Mouse (Mus musculus): ENCODE measurements at regions not wholly inside any gene's neighbourhood (a gene's known extent, or its start where the extent isn't known, plus 50 kb on each side); places are given as distances from the start of the nearest gene placed in this dataset.

- 59% methylated on average over 6 of the region's 6 CpGs for WGBS
- no peaks in the 10 kb centered on the region for H3K27me3 ChIP-seq (replicated peaks)
- H3K4me3 ChIP-seq (replicated peaks): no peak overlapping the region
- H3K9ac ChIP-seq: no peak overlapping the region
- H3K36me3 ChIP-seq: no peaks in the 10 kb centered on the region
- no peak for ATAC-seq (ENCODE audit: insufficient read depth, low FRiP score, low read depth)
- H3K4me2 ChIP-seq: no peak overlapping the region
- no peaks in the 10 kb centered on the region for H3K4me1 ChIP-seq
- no peak overlapping the region for H3K27ac ChIP-seq
- no peaks in the 10 kb centered on the region for H3K9me3 ChIP-seq
Measured at GRCm38 (mm10) chr10:20891426-20891825, 60.9 kb upstream of the Ahi1 start.

- ATAC-seq (ENCODE audit: insufficient read depth, low FRiP score, low read depth): no peak
- WGBS: 84% methylated on average over 5 of the region's 5 CpGs
- no peak overlapping the region for H3K4me3 ChIP-seq (replicated peaks)
- H3K9me3 ChIP-seq: no peaks in the 10 kb centered on the region
- no peaks in the 10 kb centered on the region for H3K4me1 ChIP-seq
- no peaks in the 10 kb centered on the region for H3K27me3 ChIP-seq (replicated peaks)
- no peak overlapping the region for H3K27ac ChIP-seq
- no peak overlapping the region for H3K9ac ChIP-seq
- no peak overlapping the region for H3K4me2 ChIP-seq
- no peaks in the 10 kb centered on the region for H3K36me3 ChIP-seq
Measured at GRCm38 (mm10) chr10:20883618-20884017, 68.7 kb upstream of the Ahi1 start.

DNA sequence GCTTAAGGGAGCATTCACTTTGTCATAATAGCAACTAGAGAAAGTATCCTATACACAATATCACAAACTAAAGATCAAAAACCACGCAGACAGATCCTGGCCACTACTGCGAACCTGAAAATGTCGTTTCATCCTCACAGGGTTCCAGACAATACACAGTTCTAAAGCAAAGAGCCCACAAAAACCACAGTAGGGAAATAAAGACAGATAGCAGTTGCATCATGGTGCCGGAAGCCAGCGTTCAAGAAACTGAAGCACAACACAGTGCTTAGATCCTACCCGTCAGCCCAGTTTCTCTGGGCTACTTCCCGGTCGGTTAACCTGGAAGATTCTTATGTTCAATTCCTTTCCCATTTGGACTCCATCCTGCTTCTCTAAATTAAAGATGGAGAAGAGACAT lies 69.7 kb upstream of the Ahi1 start:
- H3K27ac ChIP-seq: no peak overlapping the region
- H3K9me3 ChIP-seq: no peaks in the 10 kb centered on the region
- WGBS: 88% methylated on average over 8 of the region's 8 CpGs
- no peaks in the 10 kb centered on the region for H3K4me1 ChIP-seq
- H3K4me2 ChIP-seq: no peak overlapping the region
- H3K27me3 ChIP-seq (replicated peaks): no peaks in the 10 kb centered on the region
- no peak for ATAC-seq (ENCODE audit: insufficient read depth, low FRiP score, low read depth)
- H3K4me3 ChIP-seq (replicated peaks): no peak overlapping the region
- no peaks in the 10 kb centered on the region for H3K36me3 ChIP-seq
- H3K9ac ChIP-seq: no peak overlapping the region

- no peaks in the 10 kb centered on the region for H3K9me3 ChIP-seq
- no peak overlapping the region for H3K4me2 ChIP-seq
- H3K27ac ChIP-seq: no peak overlapping the region
- no peaks in the 10 kb centered on the region for H3K4me1 ChIP-seq
- no peak for ATAC-seq (ENCODE audit: insufficient read depth, low FRiP score, low read depth)
- 90% methylated on average over 4 of the region's 4 CpGs for WGBS
- H3K4me3 ChIP-seq (replicated peaks): no peak overlapping the region
- no peak overlapping the region for H3K9ac ChIP-seq
- H3K27me3 ChIP-seq (replicated peaks): no peaks in the 10 kb centered on the region
- H3K36me3 ChIP-seq: no peaks in the 10 kb centered on the region
Measured at GRCm38 (mm10) chr10:20880251-20880650, 72.1 kb upstream of the Ahi1 start.

- WGBS: 66% methylated on average over 8 of the region's 8 CpGs
- Histone ChIP-seq H3K4me3 (replicated peaks) (no peak overlapping the region), H3K4me2 (no peak overlapping the region), H3K27ac (no peak overlapping the region), H3K9ac (no peak overlapping the region), H3K27me3 (replicated peaks) (no peaks in the 10 kb centered on the region), H3K9me3 (no peaks in the 10 kb centered on the region), H3K36me3 (no peaks in the 10 kb centered on the region), H3K4me1 (no peaks in the 10 kb centered on the region)
- no peak for ATAC-seq (ENCODE audit: insufficient read depth, low FRiP score, low read depth)
Measured at GRCm38 (mm10) chr10:20879482-20879881, 72.9 kb upstream of the Ahi1 start.

DNA sequence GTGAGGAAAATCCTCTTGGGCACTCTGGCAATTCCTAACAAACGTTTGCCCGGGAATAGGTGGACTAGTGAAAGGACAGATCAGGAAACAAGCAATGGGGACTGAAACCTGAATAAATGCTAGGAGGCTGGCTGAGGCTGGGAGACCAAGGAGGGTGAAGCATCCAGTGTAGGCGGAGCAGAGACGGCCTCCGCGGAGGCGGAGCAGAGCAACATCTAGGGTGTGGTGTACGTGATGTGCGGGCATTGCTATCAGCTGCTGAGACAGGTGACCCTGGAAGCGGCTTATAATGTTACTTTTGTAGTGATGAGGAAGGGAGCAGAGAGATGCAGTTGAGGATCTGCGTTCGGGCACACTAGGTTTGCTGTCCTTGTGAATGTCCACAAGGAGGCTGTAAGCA lies 85.3 kb upstream of the Ahi1 start:
- WGBS: 86% methylated on average over 12 of the region's 12 CpGs
- no peak overlapping the region for H3K27ac ChIP-seq
- no peak overlapping the region for H3K4me2 ChIP-seq
- no peaks in the 10 kb centered on the region for H3K9me3 ChIP-seq
- H3K9ac ChIP-seq: no peak overlapping the region
- 0 out of 2 replicates have a peak, but pooled peaks cover 3% of the 10 kb centered on the region for H3K27me3 ChIP-seq (replicated peaks)
- ATAC-seq (ENCODE audit: insufficient read depth, low FRiP score, low read depth): no peak
- H3K36me3 ChIP-seq: no peaks in the 10 kb centered on the region
- H3K4me1 ChIP-seq: no peaks in the 10 kb centered on the region
- H3K4me3 ChIP-seq (replicated peaks): no peak overlapping the region

- H3K4me3 ChIP-seq (replicated peaks): no peak overlapping the region
- H3K4me1 ChIP-seq: no peaks in the 10 kb centered on the region
- no peak overlapping the region for H3K4me2 ChIP-seq
- no peak overlapping the region for H3K27ac ChIP-seq
- 70% methylated on average over 4 of the region's 4 CpGs for WGBS
- no peaks in the 10 kb centered on the region for H3K36me3 ChIP-seq
- H3K27me3 ChIP-seq (replicated peaks): no peaks in the 10 kb centered on the region
- H3K9ac ChIP-seq: no peak overlapping the region
- H3K9me3 ChIP-seq: no peaks in the 10 kb centered on the region
- ATAC-seq (ENCODE audit: insufficient read depth, low FRiP score, low read depth): no peak
Measured at GRCm38 (mm10) chr10:20865031-20865430, 87.3 kb upstream of the Ahi1 start.

DNA sequence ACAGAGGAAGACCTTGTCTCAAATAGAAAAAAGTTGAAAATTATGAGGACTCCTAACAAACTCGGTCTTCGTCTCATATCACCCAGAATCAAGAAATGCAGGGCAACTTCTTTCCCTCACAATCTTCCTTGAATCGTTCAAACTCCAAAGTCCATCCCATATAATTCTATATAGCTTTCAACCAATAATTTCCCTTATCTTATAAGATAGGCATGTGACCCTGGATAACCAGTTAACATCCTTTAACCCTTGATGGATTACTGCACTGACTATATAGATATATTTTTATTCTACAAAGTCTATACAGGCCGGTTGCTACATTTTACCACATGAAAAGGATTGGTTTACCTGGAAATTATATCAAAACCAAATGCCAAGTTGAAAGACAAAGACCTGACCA lies 94.9 kb upstream of the Ahi1 start:
- no peak overlapping the region for H3K27ac ChIP-seq
- no peaks in the 10 kb centered on the region for H3K9me3 ChIP-seq
- H3K4me2 ChIP-seq: no peak overlapping the region
- no peaks in the 10 kb centered on the region for H3K27me3 ChIP-seq (replicated peaks)
- ATAC-seq (ENCODE audit: insufficient read depth, low FRiP score, low read depth): no peak
- H3K4me3 ChIP-seq (replicated peaks): no peak overlapping the region
- H3K9ac ChIP-seq: no peak overlapping the region
- H3K36me3 ChIP-seq: no peaks in the 10 kb centered on the region
- peaks cover 4% of the 10 kb centered on the region; the same call in 1 of the 2 replicates for H3K4me1 ChIP-seq
- WGBS: 85% methylated on average over 4 of the region's 4 CpGs

GRCm38 (mm10) chr10:20854621-20855363 lies 97.6 kb upstream of the Ahi1 start:
- peaks cover 4% of the 10 kb centered on the region; the same call in 1 of the 2 replicates for H3K4me1 ChIP-seq
- no peak for ATAC-seq (ENCODE audit: insufficient read depth, low FRiP score, low read depth)
- no peak overlapping the region for H3K9ac ChIP-seq
- 23% methylated on average over 14 of the region's 14 CpGs for WGBS
- H3K27me3 ChIP-seq (replicated peaks): no peaks in the 10 kb centered on the region
- H3K4me2 ChIP-seq: peak overlapping the region; percentile 44
- 0 out of 2 replicates have a peak overlapping the region, but pooled peaks have one; percentile 13 for H3K4me3 ChIP-seq (replicated peaks)
- no peaks in the 10 kb centered on the region for H3K9me3 ChIP-seq
- H3K27ac ChIP-seq: no peak overlapping the region
- H3K36me3 ChIP-seq: no peaks in the 10 kb centered on the region

DNA sequence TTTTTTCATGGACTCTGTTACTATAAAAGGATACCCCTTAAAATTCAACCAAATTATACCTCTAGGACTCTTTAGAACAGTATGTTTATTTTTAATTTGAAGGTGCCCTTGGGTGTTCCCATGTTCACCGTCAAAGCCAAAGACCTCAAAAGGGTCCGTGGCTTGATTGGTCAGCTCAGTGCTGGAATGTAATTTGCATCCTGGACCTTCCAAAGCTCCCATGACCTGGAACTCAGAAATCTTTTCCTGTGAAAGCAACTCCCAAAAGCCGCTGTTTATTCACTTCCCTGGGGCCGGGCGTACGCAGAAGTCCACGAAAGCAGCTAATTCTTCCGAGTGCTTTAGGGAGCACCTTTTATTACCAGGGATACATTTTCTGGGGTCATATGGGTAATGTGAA lies 105.1 kb upstream of the Ahi1 start:
- no peak overlapping the region for H3K4me3 ChIP-seq (replicated peaks)
- H3K4me1 ChIP-seq: no peaks in the 10 kb centered on the region
- H3K27ac ChIP-seq: no peak overlapping the region
- 83% methylated on average over 8 of the region's 8 CpGs for WGBS
- no peaks in the 10 kb centered on the region for H3K9me3 ChIP-seq
- H3K36me3 ChIP-seq: no peaks in the 10 kb centered on the region
- H3K4me2 ChIP-seq: no peak overlapping the region
- no peaks in the 10 kb centered on the region for H3K27me3 ChIP-seq (replicated peaks)
- ATAC-seq (ENCODE audit: insufficient read depth, low FRiP score, low read depth): no peak
- no peak overlapping the region for H3K9ac ChIP-seq

DNA sequence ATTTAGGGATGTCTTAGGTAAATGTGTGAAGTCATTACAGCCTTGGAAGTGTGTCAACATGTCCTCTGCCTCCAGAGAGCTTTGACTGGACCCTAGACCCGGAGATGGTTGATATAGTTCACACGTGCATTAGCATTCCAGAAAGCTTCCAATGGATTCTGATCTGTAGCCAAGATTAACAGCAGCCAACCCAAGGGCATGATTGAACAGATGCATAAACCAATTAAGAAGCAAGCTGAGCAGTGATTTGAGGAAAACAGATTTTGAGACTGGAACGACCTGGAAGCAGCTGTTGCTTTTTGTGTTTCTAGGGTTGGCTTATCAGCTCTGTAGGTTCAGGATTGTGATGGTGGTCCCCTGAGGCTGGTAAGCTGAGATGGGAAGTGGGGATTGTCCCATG lies 109.1 kb upstream of the Ahi1 start:
- 54% methylated on average over 3 of the region's 3 CpGs for WGBS
- no peak for ATAC-seq (ENCODE audit: insufficient read depth, low FRiP score, low read depth)
- Histone ChIP-seq H3K9ac (no peak overlapping the region), H3K4me2 (no peak overlapping the region), H3K27ac (no peak overlapping the region), H3K36me3 (no peaks in the 10 kb centered on the region), H3K4me1 (no peaks in the 10 kb centered on the region), H3K4me3 (replicated peaks) (no peak overlapping the region), H3K27me3 (replicated peaks) (no peaks in the 10 kb centered on the region), H3K9me3 (no peaks in the 10 kb centered on the region)

- H3K27ac ChIP-seq: no peak overlapping the region
- no peaks in the 10 kb centered on the region for H3K4me1 ChIP-seq
- WGBS: 53% methylated on average over 1 of the region's 1 CpGs
- no peak for ATAC-seq (ENCODE audit: insufficient read depth, low FRiP score, low read depth)
- H3K9me3 ChIP-seq: no peaks in the 10 kb centered on the region
- no peak overlapping the region for H3K4me2 ChIP-seq
- H3K4me3 ChIP-seq (replicated peaks): no peak overlapping the region
- H3K27me3 ChIP-seq (replicated peaks): no peaks in the 10 kb centered on the region
- no peak overlapping the region for H3K9ac ChIP-seq
- H3K36me3 ChIP-seq: no peaks in the 10 kb centered on the region
Measured at GRCm38 (mm10) chr10:20842131-20842530, 110.2 kb upstream of the Ahi1 start.

Measured in stomach, embryonic 15.5 days (tissue).